Mouse (Mus musculus): ENCODE measurements around the gene Terb2.

GRCm38 (mm10) chr2:122157561-122157960 lies 28.5 kb upstream of the Terb2 start:
- TF ChIP-seq EP300 (optimal IDR thresholded peaks at IDR 0.05) (no peak), CTCF (IDR thresholded peaks at IDR 0.05; ENCODE audit: low read depth) (no peak)
